Mouse (Mus musculus): ENCODE measurements around the gene Klf3.

- TF ChIP-seq POLR2A (IDR thresholded peaks at IDR 0.05; ENCODE audit: low read depth, low read length) (no peak), CTCF (conservative IDR thresholded peaks at IDR 0.05; ENCODE audit: insufficient read depth, insufficient read length, low read depth, low read length) (no peak)
Measured at GRCm38 (mm10) chr5:64805131-64805872, 2.1 kb downstream of the Klf3 start.
